Mouse (Mus musculus) activated CD4-positive, CD25-positive, alpha-beta regulatory T cell, adult 4 months (primary cell): ENCODE data around the gene Bcl2a1c. TPM values are rescaled to one million over a fixed set of nuclear protein-coding genes. Genes with fewer than 3 reads are reported as not detected.
"Not testable (repeated sequence)": the region's sequence is repeated elsewhere in the genome, so short reads cannot be mapped to it uniquely, and the experiment has no call there.

ENCODE experiments used
- ATAC-seq: one replicate; pipeline ENCODE4 v1.8.0; 2017
- polyA plus RNA-seq, 2 experiments: library from polyadenylated mRNA; unstranded; fragments of 100-300 nt; shearing (Covaris generic); gene quantifications; one replicate each; pipeline ENCODE4 v1.2.1; 2017

Bcl2a1c gene
- polyA plus RNA-seq: 1 to 10 TPM in 1 of 2 experiments, not detected in 1; 1.7 TPM

DNA sequence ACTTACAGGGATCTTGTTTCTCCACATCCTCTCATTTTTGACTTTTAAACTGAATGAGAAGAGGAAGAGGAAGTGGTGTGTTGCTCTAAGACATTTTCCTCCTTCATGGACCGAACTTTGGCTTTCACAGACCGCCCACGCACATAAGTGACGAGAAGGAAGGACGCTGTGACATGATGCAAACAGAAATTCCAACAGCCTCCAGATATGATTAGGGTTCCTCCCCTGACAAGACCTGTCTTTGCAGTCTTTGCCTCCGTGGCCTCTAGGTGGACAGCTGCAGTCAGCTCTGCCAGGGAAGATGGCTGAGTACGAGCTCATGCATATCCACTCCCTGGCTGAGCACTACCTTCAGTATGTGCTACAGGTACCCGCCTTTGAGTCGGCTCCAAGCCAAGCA lies at the start of gene Bcl2a1c:
TSS of gene Bcl2a1c (plus strand) at position 281 of the 400 bp plus-strand sequence.
- ATAC-seq: peak; percentile 84

DNA sequence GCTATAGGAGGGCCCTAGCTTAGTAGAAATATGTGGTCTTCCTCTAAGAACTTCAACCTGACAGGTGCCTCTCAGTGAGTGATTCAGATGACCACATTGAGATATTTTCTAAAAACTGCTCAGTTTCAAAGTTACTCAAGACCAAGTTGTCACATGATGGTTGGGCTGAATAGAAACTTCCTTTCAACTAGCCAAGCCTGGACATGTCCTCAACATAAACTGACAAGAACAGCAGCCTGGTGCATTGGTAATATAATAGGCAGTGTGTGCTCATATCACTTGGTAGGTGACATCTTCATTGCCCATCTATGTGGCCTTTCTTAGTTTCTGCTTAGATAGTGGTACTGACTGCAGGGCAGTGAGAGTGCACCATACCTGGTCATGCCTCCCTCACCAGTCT lies 24.0 kb upstream of the Bcl2a1c start:
- ATAC-seq: not testable (repeated sequence)

DNA sequence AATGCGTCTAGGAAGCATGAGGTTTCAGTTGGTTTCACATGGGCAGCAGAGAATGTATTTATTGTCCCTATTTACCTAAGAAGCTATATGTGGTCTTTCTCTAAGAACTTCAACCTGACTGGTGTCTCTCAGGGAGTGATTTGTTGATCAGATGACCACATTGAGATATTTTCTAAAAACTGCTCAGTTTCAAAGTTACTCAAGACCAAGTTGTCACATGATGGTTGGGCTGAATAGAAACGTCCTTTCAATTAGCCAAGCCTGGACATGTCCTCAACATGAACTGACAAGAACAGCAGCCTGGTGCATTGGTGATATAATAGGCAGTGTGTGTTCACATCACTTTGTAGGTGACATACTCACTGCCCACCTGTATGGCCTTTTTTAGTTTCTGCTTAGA lies 18.2 kb upstream of the Bcl2a1c start:
- not testable (repeated sequence) for ATAC-seq

DNA sequence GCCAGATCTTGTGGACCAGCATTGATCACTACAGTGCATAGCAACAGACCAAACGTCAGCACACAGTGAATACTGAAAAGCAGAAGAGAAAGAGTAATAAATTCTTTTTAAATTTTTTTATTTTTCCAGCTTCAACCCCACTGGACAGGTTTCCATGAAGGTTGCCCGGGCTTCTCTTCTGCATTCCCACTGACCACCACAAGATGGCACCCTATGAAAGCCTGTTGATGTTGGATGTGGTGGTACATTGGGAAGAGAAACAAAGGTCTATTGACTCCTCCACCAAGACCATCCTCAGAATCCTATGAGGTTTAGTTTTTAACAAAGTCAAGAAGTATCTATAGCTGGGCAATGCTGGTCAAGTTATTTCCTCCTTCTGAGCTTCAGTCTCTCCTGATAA lies 11.9 kb upstream of the Bcl2a1c start:
- peak; percentile 36 for ATAC-seq

DNA sequence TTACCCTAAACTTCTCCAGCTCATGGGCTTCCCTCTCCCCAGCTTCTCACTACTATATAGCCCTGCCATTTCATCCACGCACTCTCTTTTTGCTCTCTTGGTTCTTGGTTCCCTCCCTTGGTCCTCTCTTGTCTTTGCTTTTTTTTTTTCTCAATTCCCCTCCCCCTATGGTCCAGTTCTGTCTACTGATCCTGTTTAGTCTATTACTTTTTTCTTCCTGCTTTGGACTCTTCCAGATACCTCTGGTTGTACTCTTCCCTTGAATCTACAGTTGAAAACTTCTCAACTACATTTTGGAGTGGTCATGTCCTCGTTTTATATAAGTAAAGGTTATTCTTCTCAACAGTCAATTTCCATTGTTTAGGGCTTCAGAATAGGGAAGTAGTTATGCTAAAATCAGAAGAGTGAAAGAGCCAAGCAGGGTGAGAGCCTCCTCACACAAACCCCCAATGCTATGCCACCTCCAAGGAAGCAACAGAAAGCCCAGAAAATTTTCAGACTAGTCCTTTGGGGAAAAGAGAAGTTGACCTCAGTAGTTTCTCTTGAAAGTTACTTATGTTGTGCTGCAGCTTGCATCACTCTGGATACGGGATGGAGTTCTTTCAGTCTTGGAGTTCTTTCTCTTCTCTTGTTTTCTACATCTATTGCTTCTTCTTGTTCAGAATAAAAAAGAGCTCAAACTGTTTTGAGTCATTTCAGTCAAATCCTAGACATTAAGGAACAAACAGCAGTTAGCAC lies 3.8 kb upstream of the Bcl2a1c start:
- no peak for ATAC-seq

DNA sequence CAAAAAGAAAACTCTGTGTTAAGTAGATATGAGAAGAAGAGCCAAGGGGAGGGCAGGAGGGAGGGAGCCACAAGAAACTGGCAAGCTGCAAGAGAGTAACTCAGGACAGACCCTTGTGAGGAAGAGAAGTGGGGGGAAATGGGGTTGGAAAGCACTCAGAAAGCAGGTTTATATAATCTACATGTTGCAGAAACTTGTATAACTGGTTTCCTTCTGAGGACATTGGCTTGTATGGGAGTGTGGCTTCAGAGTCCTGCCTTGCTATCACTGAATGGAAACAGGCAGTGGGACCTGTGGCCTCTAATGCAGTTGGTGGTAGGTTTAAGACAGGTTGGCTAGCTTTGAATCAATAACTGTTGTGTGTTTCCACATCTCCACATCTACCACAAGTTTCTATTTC lies 1.6 kb upstream of the Bcl2a1c start:
- ATAC-seq: not testable (repeated sequence)

DNA sequence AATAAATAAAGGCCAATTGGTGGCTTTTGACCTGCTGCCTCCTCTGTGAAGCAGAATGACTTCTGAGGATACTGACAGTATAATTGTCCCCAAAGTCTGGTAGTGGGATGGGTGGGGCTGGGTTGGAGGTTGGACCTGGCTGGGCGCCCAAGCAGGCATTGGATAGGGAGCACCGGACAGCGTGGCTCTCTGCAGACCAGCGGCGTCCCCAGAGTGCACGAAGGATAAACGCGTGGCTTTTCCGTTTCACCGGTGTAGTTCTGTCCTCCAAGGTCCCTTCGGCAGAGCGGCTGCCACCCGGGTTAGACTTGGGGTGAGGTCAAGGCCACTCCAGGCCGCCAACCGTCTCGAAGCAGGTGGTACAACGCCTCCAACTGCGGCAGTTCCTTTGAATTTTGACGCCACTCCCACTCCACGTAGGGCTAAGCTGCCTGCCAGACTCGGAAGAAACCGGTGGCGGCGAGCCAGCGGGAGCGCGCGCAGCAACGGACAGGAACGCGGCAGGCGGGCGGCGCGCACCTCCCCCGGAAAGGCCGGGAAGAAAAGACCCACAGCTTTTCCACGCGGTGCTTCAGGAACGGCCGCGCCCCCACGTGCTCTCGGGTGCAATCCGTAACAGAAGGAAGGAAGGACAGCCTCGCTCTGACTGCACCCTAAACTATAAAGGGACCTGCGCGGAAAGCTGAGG lies 38.0 kb downstream of the Bcl2a1c start:
- ATAC-seq: peak; percentile 73

DNA sequence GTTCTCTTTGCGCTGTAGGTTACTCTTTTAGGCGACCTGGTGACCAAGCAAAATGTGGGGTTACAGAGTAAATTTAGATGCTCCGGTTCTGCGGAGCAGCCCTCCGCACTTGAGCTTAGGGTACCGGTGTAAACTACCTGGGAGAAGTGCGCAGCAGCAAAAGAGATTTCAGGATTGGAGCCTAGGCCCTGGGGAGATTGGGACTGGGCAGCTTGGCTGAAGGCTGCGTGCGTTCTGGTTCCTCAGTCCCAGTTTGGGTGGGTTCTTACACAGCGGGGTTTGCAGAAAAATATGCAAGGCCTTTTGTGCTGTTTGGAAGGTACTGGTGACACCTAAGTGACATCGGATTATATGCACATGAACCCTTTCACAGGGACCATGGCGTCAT lies 38.5 kb downstream of the Bcl2a1c start:
- no peak for ATAC-seq

DNA sequence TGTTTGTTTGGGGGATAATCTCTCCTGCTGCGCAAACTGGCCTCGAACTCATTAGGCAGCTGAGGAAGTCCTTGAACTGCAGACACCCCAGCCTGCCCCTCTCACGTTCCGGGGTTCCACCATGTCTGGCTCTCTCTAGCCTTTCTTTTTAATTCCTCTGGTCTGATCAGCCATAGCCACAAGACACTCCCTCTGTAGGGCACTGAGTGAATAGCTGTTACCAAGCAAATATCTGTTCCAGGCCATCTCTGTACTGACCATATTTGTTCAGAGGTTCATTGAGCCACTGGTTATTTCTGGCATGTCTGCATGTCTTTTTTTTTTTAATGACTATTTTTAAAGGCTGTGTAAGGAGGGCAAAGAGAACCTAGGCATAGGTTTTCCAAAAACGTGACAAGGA lies 39.5 kb downstream of the Bcl2a1c start:
- ATAC-seq: not testable (repeated sequence)

DNA sequence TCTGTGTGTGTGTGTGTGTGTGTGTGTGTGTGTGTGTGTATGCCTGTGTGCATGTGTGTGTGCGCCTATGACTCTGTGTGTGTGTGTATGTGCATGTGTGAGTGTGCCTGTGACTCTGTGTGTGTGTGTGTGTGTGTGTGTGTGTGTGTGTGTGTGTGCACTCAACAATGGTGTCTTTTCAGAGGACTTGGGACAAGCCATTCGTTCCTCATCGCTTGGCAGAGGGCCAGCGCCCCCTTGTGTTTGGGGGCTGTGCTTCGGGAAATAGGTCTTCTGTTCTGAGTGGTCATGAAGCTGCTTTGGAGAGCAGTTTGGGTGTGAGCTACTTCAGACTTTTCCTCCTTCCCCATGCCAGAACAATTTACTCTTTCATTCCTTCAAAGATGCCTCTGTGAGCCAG lies 41.8 kb downstream of the Bcl2a1c start:
- ATAC-seq: not testable (repeated sequence)

DNA sequence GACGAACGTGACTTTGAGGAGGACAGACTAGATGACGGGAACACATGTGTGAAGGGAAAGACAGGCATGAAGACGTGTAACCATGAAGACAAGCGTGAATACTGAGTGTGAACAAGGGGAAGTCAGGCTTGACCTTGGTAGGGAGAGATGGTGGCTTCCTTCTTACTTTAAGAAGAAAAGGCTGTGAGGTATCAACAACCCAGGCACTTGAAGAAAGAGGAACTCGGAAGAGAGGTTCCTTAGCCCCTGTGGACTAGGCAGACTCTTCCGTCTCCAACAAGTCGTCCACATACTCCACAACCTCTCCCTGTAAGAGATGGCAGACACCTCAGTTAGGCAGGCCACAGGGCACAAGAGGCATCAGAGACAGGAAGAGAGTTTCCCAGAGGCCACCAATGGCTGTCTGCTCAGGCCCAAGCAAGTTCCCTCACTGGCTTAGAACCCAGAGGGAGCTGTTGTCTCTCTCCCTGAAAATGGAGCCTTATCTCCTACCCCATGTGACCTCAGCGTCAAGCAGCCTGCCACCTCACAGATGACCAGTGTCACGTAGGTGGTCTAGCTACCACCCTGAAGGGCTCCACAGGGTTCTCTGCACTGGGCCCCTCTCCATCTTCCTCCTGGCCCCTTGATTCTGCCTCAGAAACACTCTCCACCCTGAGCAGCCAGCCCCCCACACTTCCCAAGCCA lies 45.5 kb downstream of the Bcl2a1c start:
- no peak for ATAC-seq

DNA sequence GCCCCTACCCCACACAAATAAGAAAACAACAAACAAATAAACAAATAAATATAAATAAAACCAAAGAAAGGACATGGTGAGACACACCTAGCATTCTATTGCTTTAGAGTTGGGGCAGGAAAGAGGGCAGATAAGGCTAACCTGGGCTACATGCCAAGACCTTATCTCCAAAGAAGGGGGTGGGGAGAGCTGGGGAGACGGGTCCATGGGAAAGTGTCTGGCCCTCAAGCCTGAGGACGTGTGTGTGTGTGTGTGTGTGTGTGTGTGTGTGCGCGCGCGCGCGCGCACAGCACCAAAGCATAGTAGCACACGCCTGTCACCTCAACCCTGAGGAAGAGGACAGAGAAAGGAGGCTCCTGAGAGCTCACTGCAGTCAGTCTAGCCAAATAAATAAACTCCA lies 47.2 kb downstream of the Bcl2a1c start:
- ATAC-seq: no peak

DNA sequence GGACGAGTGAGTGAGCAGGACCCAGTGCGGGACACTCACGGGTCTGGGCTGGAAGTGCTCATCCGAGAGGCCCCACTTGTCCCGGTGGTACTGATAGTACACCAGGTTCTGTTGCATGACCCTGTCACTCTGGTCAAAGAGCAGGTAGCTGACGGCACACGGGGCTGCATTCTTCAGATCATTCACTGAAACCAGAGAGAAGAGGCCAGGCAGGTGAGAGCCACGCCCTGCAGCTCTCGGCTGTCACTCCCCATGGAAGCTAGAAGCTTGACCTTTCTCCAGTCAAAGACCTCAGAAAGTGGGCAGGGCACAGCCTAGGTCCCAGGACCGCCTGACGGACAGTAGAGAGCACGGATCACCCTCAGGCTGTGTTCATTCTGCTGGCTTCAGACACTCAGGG lies 49.9 kb downstream of the Bcl2a1c start:
- ATAC-seq: no peak

Other genes starting within 250 kb of the Bcl2a1c start
- 1 to 10 TPM; 3.5 to 5.1 TPM for gene Crtap, start 60.5 kb downstream of the Bcl2a1c start, polyA plus RNA-seq
- 10 to 100 TPM; 32.1 to 32.4 TPM for gene Glb1, start 70.9 kb downstream of the Bcl2a1c start, polyA plus RNA-seq
- 10 to 100 TPM in 1 of 2 experiments, 1 to 10 TPM in 1; 9.1 to 14.3 TPM for gene Tmppe, start 71.0 kb downstream of the Bcl2a1c start, polyA plus RNA-seq
- gene Ccr4, start 174.8 kb downstream of the Bcl2a1c start, polyA plus RNA-seq: 10 to 100 TPM; 33.0 to 42.8 TPM
- not detected for gene C130032M10Rik, start 185.6 kb downstream of the Bcl2a1c start, polyA plus RNA-seq
- under 1 TPM in 1 of 2 experiments, not detected in 1; 0.07 TPM for gene Trim71, start 234.2 kb downstream of the Bcl2a1c start, polyA plus RNA-seq